Mouse (Mus musculus): ENCODE measurements around the gene Asic1.
"Not testable (repeated sequence)": the region's sequence is repeated elsewhere in the genome, so short reads cannot be mapped to it uniquely, and the experiment has no call there.

Asic1 gene

GRCm38 (mm10) chr15:99663964-99664599 is 6.1 kb upstream of the Asic1 start:
- DNase-seq (ENCODE audit: low read depth, low spot score), result no peak

DNA sequence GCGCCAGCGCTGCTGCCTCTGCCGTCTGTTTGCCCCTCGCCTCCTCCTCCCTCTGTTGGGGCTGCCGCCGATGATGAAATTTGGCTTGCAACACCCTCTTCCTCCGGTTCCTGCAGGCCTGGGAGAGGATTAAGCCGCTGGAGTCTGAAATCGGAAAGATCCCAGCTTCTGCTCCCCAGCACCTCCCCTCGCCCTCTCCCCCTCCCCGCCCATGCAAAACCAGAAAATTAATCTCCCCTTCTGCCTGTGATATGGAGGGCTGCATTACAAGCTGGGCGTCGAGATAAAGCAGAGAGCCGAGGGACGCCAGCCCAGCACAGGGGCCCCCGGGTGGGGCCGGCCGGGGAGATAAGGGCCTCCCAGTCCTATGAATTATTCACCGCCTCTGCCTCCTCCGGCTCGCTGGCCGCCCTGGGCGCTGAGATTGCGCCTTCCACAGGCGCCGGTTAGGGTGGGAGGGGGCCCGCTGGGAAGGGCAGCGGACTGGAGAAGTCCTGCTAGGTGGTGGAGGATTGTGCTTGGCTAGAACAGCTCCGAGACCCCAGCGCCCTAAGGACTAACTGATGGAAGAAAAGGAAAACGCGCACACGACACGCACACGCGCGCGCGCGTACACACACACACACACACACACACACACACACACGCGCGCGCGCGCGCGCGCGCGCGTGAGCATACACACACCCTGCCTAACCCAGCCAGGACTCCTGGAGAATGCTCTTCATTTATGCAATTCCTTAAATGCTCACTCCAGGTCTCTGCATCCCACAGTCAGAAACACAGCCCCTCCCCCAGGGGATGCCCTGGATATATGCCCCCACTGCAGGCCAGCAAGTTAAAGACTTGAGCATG is 5.3 kb upstream of the Asic1 start:
- no peak for DNase-seq (ENCODE audit: low read depth, low spot score)

DNA sequence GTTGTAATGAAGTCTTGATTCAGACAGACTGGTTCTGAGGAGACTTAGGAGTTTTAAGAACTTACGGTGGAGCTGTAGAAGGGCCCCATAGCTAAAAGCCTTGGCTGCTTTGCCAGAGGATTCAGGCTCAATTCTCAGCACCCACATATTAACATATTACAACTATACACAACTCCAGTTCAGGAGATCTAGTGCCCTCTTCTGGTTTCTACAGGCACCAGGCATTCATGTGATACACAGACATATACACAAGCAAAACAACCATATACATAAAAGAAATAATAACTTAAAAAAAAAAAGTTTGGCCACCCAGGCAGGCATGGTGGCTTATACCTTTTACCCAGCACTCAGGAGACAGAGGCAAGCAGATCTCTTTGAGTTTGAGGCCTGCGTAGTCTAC is 2.6 kb upstream of the Asic1 start:
- no peak for DNase-seq (ENCODE audit: low read depth, low spot score)

GRCm38 (mm10) chr15:99668881-99669280 is 1.3 kb upstream of the Asic1 start:
- no peak for DNase-seq (ENCODE audit: low read depth, low spot score)

DNA sequence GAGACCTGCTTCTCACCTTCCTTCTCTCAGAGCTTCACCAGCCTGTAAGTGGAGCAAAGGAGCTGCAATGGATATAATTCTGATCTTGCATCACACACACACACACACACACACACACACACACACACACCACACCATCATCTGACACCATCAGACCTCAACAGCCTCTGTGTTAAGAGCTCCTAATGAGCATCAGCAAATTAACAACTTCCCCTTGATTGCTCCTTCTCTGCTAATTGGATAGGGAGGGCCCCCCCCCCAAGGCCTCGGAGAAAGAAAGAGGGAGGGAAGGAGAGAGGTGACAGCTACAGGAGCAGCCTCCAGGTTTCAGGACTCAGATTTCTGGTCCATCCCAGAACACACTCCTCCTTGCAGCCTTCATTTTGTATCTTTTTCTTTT is 776 bp upstream of the Asic1 start:
- DNase-seq (ENCODE audit: low read depth, low spot score), result no peak

DNA sequence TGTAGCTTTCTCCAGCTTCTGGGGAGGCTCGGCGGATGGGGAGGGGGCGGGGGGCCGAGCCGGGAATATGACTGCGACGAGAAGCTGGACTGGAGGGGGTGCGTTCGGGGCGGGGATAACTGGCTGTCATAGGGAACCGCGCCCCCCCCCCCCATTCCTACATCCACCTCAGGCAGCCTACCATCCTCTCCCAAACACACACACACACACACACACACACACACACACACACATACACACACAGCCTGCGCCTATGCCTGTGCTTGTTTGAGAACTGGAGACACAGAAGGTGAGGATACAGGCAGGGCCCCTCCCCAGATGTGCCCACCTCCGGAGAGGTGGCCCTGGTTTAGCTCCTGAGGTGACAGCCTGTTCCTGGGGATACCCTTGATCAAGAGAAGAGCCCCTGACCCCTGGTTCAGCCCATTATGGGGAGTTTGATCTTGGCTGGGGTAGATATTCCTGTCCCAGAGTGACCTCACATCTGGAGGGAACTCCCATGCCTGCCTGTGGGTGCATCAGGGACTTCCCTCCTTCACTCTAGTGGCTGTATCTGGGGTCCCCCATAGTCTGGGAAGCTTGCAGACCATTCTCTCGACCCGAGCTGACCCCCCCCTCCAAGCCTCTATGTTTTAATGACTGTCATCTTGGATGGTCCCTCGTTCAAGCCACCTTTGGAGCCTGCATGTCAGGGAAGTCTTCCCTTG is 949 bp downstream of the Asic1 start:
- DNase-seq (ENCODE audit: low read depth, low spot score), result no peak

GRCm38 (mm10) chr15:99671783-99672182 is 1.6 kb downstream of the Asic1 start:
- DNase-seq (ENCODE audit: low read depth, low spot score), result no peak

GRCm38 (mm10) chr15:99674866-99675265 is 4.7 kb downstream of the Asic1 start:
- no peak for DNase-seq (ENCODE audit: low read depth, low spot score)

GRCm38 (mm10) chr15:99677089-99677488 is 6.9 kb downstream of the Asic1 start:
- DNase-seq (ENCODE audit: low read depth, low spot score), result no peak

GRCm38 (mm10) chr15:99678063-99678800 is 8.1 kb downstream of the Asic1 start:
- DNase-seq (ENCODE audit: low read depth, low spot score), result no peak

DNA sequence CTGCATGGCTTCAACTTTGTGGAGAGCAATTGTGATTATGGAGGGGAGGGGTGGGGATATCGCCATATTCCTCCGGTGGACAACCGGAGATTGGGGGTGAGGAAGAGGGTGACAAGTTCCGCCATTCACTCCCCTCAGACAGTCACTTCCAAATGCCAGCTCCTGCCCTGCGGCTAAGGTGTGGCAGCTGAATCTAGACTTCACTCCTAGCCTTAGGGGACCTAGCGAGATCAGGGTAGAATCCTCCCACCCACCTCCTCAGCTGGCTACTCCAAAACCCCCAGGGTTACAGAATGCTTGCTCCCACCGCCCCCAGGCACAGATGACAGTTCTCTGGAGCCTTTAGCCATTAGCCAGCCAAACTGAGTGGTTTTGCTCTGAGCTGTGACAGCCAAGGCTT is 8.8 kb downstream of the Asic1 start:
- no peak for DNase-seq (ENCODE audit: low read depth, low spot score)

GRCm38 (mm10) chr15:99682880-99683279 is 12.7 kb downstream of the Asic1 start:
- no peak for DNase-seq (ENCODE audit: low read depth, low spot score)

DNA sequence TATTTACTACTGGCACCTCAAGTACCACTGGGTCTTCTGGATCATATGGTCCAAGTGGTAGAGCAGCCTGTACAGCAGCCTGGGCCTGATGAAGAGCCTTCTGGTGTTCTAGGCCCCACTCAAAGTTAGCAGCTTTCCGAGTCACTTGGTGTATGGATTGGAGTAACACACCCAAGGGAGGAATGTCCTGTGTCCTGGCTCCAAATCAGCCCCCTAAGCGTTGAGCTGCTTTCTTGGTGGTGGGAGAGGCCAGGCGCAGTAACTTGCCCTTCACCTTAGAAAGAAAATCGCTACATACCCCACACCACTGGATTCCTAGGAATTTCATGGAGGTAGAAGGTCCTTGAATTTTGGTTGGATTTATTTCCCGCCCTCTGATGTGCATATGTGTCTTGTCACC is 14.0 kb downstream of the Asic1 start:
- no peak for DNase-seq (ENCODE audit: low read depth, low spot score)

DNA sequence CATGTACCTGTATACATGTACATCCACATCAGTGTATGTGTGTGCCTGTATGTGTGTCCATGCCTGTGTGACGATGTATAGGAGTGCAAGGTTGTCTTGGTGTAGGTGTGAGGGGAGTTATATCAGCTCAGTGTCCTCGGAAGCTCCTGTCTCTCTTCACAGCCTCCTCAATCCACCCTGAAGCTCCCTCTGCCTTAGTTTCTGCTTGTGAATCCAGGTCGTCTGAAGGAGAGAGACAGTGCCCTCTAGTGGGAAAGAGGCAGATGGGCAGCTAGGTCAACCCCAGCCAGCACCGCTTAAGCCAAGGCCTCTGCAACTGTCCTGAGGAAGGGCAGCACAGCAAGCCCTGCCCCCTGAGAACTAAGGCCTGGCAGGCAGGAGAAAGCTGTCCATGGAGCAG is 18.5 kb downstream of the Asic1 start:
- no peak for DNase-seq (ENCODE audit: low read depth, low spot score)

- DNase-seq (ENCODE audit: low read depth, low spot score), result no peak
These were observed 20.8 kb downstream of the Asic1 start for GRCm38 (mm10) chr15:99690924-99691323.

DNA sequence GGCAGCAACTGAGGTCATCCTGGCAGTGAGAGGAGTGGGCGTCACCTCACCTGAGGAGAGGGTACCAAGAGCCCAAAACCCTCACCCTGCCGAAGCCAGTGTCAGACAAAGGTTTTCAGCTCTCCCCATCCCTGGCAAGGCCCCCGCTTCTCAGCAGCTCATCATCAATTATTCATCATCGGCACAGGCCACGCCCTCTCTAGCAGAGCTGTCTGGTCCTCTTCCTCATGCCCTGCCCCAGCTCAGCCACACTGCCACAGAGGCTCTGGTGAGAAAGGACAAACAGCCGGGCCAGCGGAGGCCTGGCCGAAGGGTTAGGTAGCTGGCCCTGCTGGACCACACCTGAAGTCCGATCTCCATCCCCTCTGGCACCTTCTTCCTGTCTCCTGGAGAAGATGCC is 21.8 kb downstream of the Asic1 start:
- no peak for DNase-seq (ENCODE audit: low read depth, low spot score)

GRCm38 (mm10) chr15:99697309-99697708 is 27.1 kb downstream of the Asic1 start:
- no peak for DNase-seq (ENCODE audit: low read depth, low spot score)

GRCm38 (mm10) chr15:99698533-99699085 is 28.4 kb downstream of the Asic1 start:
- DNase-seq (ENCODE audit: low read depth, low spot score), result no peak

DNA sequence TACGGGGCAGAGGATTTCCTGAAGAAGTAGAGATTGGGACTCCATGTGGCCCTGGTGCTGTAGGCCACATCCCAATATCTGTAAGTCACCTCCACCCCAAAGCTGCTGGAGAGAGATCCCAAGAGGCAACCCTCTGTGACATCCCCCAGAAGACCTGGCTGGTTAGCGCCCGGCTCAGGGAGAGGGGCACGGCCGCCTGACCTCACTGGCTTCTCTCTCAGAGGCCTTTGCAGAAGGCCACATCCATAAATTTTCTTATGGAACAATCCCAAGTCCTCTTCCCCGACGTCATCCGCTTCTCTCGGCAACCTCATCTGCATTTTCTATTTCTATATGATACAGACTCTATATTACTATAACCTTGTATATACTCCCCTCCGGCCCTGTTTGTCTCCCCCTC is 29.5 kb downstream of the Asic1 start:
- no peak for DNase-seq (ENCODE audit: low read depth, low spot score)

GRCm38 (mm10) chr15:99700219-99701106 is 30.3 kb downstream of the Asic1 start:
- no peak for DNase-seq (ENCODE audit: low read depth, low spot score)

DNA sequence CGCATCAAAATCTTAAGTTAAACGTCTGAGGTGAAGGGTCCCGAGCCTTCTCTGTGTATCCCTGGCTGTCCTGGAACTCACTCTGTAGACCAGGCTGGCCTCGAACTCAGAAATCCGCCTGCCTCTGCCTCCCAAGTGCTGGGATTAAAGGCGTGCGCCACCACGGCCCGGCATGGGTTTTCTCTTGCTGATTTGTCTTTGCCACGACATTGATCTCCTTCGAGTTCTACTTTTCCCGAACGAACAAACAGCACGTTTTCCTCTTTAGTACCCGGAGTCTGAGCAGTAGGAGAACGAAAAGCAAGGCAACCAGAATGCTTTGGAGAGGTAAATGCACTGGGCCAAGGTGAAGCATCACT is 31.5 kb downstream of the Asic1 start:
- not testable (repeated sequence) for DNase-seq (ENCODE audit: low read depth, low spot score)
